Mouse (Mus musculus): Measurements from ENCODE around the gene Avpr1b. TPM values are rescaled to one million over a fixed set of nuclear protein-coding genes. Genes with fewer than 3 reads are reported as not detected.
A peak's percentile ranks its signal among the peaks of the same experiment; 100 is the strongest.
"Not testable (repeated sequence)": the region's sequence is repeated elsewhere in the genome, so short reads cannot be mapped to it uniquely, and the experiment has no call there.

Avpr1b gene
- polyA plus RNA-seq (2014; fragmentation: Nextera tagmentation; extraction: Ambion mirVana), result not detected in 2 replicates

- Histone ChIP-seq H3K4me2 (ENCODE audit: low read length) (peak within 1 kb of the TSS; percentile 11), H3K9ac (ENCODE audit: low read length) (no peak within 1 kb of the TSS), H3K4me3 (ENCODE audit: control insufficient read depth in 1 of 2, insufficient read depth in 1 of 2, low read depth in 1 of 2, low read length in 2 of 2) (no peak within 1 kb of the TSS), H3K4me1 (ENCODE audit: control insufficient read depth in 2 of 2, insufficient read depth in 2 of 2, low read length in 2 of 2) (no peaks in the 10 kb centered on the region; a peak in 1 of 4 replicates), H3K9me3 (ENCODE audit: control insufficient read depth, low read length) (no peaks in the 10 kb centered on the region), H3K27me3 (ENCODE audit: control insufficient read depth, insufficient read depth, low read length) (peaks cover 19% of the 10 kb centered on the region), H3K36me3 (ENCODE audit: control insufficient read depth, insufficient read depth, low read length) (no peaks in the 10 kb centered on the region), H3K27ac (replicated peaks in 1 of 2; ENCODE audit: control insufficient read depth in 1 of 2, insufficient read depth in 1 of 2, low read depth in 2 of 2, low read length in 2 of 2) (no peak within 1 kb of the TSS)
- no peak for ATAC-seq (ENCODE audit: insufficient number of reproducible peaks, insufficient read depth, low FRiP score, low read depth)
- WGBS, result 21% methylated on average over 12 of the region's 12 CpGs
These were observed at the start of gene Avpr1b for GRCm38 (mm10) chr1:131598905-131599304. TSS of gene Avpr1b (plus strand) at chr1:131599239.

GRCm38 (mm10) chr1:131551956-131552355, 47.1 kb upstream of the Avpr1b start:
- no peak for ATAC-seq (ENCODE audit: insufficient number of reproducible peaks, insufficient read depth, low FRiP score, low read depth)
- no peaks in the 10 kb centered on the region for H3K36me3 ChIP-seq (ENCODE audit: control insufficient read depth, insufficient read depth, low read length)
- peaks cover 3 to 11% of the 10 kb centered on the region in 2 experiments; a peak in 3 of 4 replicates for H3K4me1 ChIP-seq (ENCODE audit: control insufficient read depth in 2 of 2, insufficient read depth in 2 of 2, low read length in 2 of 2)
- no peaks in the 10 kb centered on the region for H3K9me3 ChIP-seq (ENCODE audit: control insufficient read depth, low read length)
- H3K4me3 ChIP-seq (ENCODE audit: control insufficient read depth in 1 of 2, insufficient read depth in 1 of 2, low read depth in 1 of 2, low read length in 2 of 2), result no peak overlapping the region
- H3K9ac ChIP-seq (ENCODE audit: low read length), result no peak overlapping the region
- no peak overlapping the region for H3K4me2 ChIP-seq (ENCODE audit: low read length)
- no peaks in the 10 kb centered on the region for H3K27me3 ChIP-seq (ENCODE audit: control insufficient read depth, insufficient read depth, low read length)
- 81% methylated on average over 2 of the region's 2 CpGs for WGBS
- no peak overlapping the region for H3K27ac ChIP-seq (replicated peaks in 1 of 2; ENCODE audit: control insufficient read depth in 1 of 2, insufficient read depth in 1 of 2, low read depth in 2 of 2, low read length in 2 of 2)

DNA sequence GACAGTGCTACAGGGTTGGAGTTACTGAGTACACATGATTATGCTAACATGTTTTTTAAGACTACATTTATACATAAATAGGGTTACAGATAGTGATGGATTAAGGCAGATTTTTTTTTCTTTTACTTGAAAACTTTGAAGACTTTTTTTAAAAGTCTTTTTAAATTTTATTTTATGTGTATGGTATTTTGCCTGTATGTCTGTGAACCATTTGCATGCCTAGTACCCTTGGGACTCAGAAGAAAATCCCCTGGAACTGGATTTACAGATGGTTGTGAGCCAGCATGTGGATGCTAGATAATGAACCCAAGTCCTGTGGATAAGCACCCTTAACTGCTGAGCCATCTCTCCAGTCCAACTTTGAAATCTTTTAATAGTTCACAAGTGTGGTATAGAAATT, 45.6 kb upstream of the Avpr1b start:
- Histone ChIP-seq H3K4me3 (ENCODE audit: control insufficient read depth in 1 of 2, insufficient read depth in 1 of 2, low read depth in 1 of 2, low read length in 2 of 2) (no peak overlapping the region), H3K27me3 (ENCODE audit: control insufficient read depth, insufficient read depth, low read length) (no peaks in the 10 kb centered on the region), H3K27ac (replicated peaks in 1 of 2; ENCODE audit: control insufficient read depth in 1 of 2, insufficient read depth in 1 of 2, low read depth in 2 of 2, low read length in 2 of 2) (no peak overlapping the region), H3K36me3 (ENCODE audit: control insufficient read depth, insufficient read depth, low read length) (no peaks in the 10 kb centered on the region), H3K9ac (ENCODE audit: low read length) (no peak overlapping the region), H3K4me1 (ENCODE audit: control insufficient read depth in 2 of 2, insufficient read depth in 2 of 2, low read length in 2 of 2) (peaks cover 3 to 11% of the 10 kb centered on the region in 2 experiments; a peak in 3 of 4 replicates), H3K4me2 (ENCODE audit: low read length) (no peak overlapping the region), H3K9me3 (ENCODE audit: control insufficient read depth, low read length) (no peaks in the 10 kb centered on the region)
- no peak for ATAC-seq (ENCODE audit: insufficient number of reproducible peaks, insufficient read depth, low FRiP score, low read depth)

- Histone ChIP-seq H3K27ac (replicated peaks in 1 of 2; ENCODE audit: control insufficient read depth in 1 of 2, insufficient read depth in 1 of 2, low read depth in 2 of 2, low read length in 2 of 2) (peak overlapping the region; percentile 70 to 85), H3K4me3 (ENCODE audit: control insufficient read depth in 1 of 2, insufficient read depth in 1 of 2, low read depth in 1 of 2, low read length in 2 of 2) (no peak overlapping the region), H3K9ac (ENCODE audit: low read length) (peak overlapping the region; percentile 58), H3K4me1 (ENCODE audit: control insufficient read depth in 2 of 2, insufficient read depth in 2 of 2, low read length in 2 of 2) (peaks cover 3 to 7% of the 10 kb centered on the region in 2 experiments; a peak in 3 of 4 replicates), H3K4me2 (ENCODE audit: low read length) (peak overlapping the region; percentile 52), H3K27me3 (ENCODE audit: control insufficient read depth, insufficient read depth, low read length) (no peaks in the 10 kb centered on the region), H3K9me3 (ENCODE audit: control insufficient read depth, low read length) (no peaks in the 10 kb centered on the region), H3K36me3 (ENCODE audit: control insufficient read depth, insufficient read depth, low read length) (no peaks in the 10 kb centered on the region)
- ATAC-seq (ENCODE audit: insufficient number of reproducible peaks, insufficient read depth, low FRiP score, low read depth), result peak; percentile 79
- 5% methylated on average over 13 of the region's 13 CpGs for WGBS
These were observed 43.8 kb upstream of the Avpr1b start for GRCm38 (mm10) chr1:131555042-131555812.

GRCm38 (mm10) chr1:131560500-131560899, 38.5 kb upstream of the Avpr1b start:
- H3K9me3 ChIP-seq (ENCODE audit: control insufficient read depth, low read length), result no peaks in the 10 kb centered on the region
- H3K4me2 ChIP-seq (ENCODE audit: low read length), result no peak overlapping the region
- ATAC-seq (ENCODE audit: insufficient number of reproducible peaks, insufficient read depth, low FRiP score, low read depth), result no peak
- H3K4me1 ChIP-seq (ENCODE audit: control insufficient read depth in 2 of 2, insufficient read depth in 2 of 2, low read length in 2 of 2), result no peaks in the 10 kb centered on the region
- no peaks in the 10 kb centered on the region for H3K36me3 ChIP-seq (ENCODE audit: control insufficient read depth, insufficient read depth, low read length)
- H3K27me3 ChIP-seq (ENCODE audit: control insufficient read depth, insufficient read depth, low read length), result no peaks in the 10 kb centered on the region
- H3K4me3 ChIP-seq (ENCODE audit: control insufficient read depth in 1 of 2, insufficient read depth in 1 of 2, low read depth in 1 of 2, low read length in 2 of 2), result no peak overlapping the region
- H3K9ac ChIP-seq (ENCODE audit: low read length), result no peak overlapping the region
- H3K27ac ChIP-seq (replicated peaks in 1 of 2; ENCODE audit: control insufficient read depth in 1 of 2, insufficient read depth in 1 of 2, low read depth in 2 of 2, low read length in 2 of 2), result no peak overlapping the region

DNA sequence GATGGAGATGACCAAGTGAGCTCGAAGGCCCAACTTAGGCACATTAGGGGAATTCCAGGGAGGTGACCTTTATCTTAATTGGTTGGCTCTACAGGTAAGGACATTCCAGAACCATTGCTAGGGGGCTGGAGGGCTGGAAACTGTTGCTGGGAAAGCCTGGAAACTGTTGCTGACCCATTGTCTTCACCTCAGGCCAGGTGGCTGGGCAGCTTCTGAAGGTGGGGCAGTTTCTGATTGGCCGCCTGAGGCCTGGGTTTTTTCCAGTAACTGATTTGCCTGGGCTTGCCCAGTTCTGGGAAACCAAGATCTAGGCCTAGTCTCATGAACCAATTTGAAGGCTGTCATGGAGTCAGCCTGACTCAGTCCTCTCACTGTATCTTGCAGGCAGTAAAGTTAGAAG, 37.0 kb upstream of the Avpr1b start:
- no peak overlapping the region for H3K4me2 ChIP-seq (ENCODE audit: low read length)
- H3K4me1 ChIP-seq (ENCODE audit: control insufficient read depth in 2 of 2, insufficient read depth in 2 of 2, low read length in 2 of 2), result no peaks in the 10 kb centered on the region
- no peak for ATAC-seq (ENCODE audit: insufficient number of reproducible peaks, insufficient read depth, low FRiP score, low read depth)
- H3K27ac ChIP-seq (replicated peaks in 1 of 2; ENCODE audit: control insufficient read depth in 1 of 2, insufficient read depth in 1 of 2, low read depth in 2 of 2, low read length in 2 of 2), result no peak overlapping the region
- no peak overlapping the region for H3K4me3 ChIP-seq (ENCODE audit: control insufficient read depth in 1 of 2, insufficient read depth in 1 of 2, low read depth in 1 of 2, low read length in 2 of 2)
- no peaks in the 10 kb centered on the region for H3K27me3 ChIP-seq (ENCODE audit: control insufficient read depth, insufficient read depth, low read length)
- no peak overlapping the region for H3K9ac ChIP-seq (ENCODE audit: low read length)
- 82% methylated on average over 2 of the region's 2 CpGs for WGBS
- no peaks in the 10 kb centered on the region for H3K9me3 ChIP-seq (ENCODE audit: control insufficient read depth, low read length)
- no peaks in the 10 kb centered on the region for H3K36me3 ChIP-seq (ENCODE audit: control insufficient read depth, insufficient read depth, low read length)

GRCm38 (mm10) chr1:131566056-131566455, 33.0 kb upstream of the Avpr1b start:
- not testable (repeated sequence) for H3K4me2 ChIP-seq (ENCODE audit: low read length); H3K27ac ChIP-seq (replicated peaks in 1 of 2; ENCODE audit: control insufficient read depth in 1 of 2, insufficient read depth in 1 of 2, low read depth in 2 of 2, low read length in 2 of 2)
- WGBS, result 38% methylated on average over 11 of the region's 11 CpGs

DNA sequence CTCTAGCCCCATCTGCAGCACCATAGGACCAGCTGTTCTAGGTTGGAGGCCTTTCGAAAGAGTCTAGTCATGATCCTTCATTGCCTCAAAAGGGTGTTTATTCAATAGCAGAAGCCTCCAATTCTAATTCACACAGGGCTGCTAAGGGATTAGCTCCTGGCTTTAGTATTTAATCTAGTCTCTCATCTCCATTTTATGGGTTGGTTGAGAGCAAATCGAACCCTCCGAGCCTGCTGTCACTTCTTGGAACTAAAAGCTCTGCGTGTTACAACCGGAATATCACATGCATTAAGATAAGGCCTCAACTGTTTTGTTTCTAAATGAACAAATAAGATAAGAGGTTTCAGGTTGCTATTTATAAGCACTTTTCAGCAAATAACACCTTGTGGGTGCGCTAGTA, 29.3 kb upstream of the Avpr1b start:
- no peak overlapping the region for H3K9ac ChIP-seq (ENCODE audit: low read length)
- H3K27me3 ChIP-seq (ENCODE audit: control insufficient read depth, insufficient read depth, low read length), result no peaks in the 10 kb centered on the region
- H3K4me1 ChIP-seq (ENCODE audit: control insufficient read depth in 2 of 2, insufficient read depth in 2 of 2, low read length in 2 of 2), result no peaks in the 10 kb centered on the region
- H3K36me3 ChIP-seq (ENCODE audit: control insufficient read depth, insufficient read depth, low read length), result no peaks in the 10 kb centered on the region
- H3K27ac ChIP-seq (replicated peaks in 1 of 2; ENCODE audit: control insufficient read depth in 1 of 2, insufficient read depth in 1 of 2, low read depth in 2 of 2, low read length in 2 of 2), result no peak overlapping the region
- no peak overlapping the region for H3K4me3 ChIP-seq (ENCODE audit: control insufficient read depth in 1 of 2, insufficient read depth in 1 of 2, low read depth in 1 of 2, low read length in 2 of 2)
- H3K9me3 ChIP-seq (ENCODE audit: control insufficient read depth, low read length), result no peaks in the 10 kb centered on the region
- 53% methylated on average over 6 of the region's 6 CpGs for WGBS
- ATAC-seq (ENCODE audit: insufficient number of reproducible peaks, insufficient read depth, low FRiP score, low read depth), result no peak
- no peak overlapping the region for H3K4me2 ChIP-seq (ENCODE audit: low read length)

More at GRCm38 (mm10) chr1:131566056-131566455, 33.0 kb upstream of the Avpr1b start:
- H3K4me3 ChIP-seq (ENCODE audit: control insufficient read depth in 1 of 2, insufficient read depth in 1 of 2, low read depth in 1 of 2, low read length in 2 of 2); H3K9ac ChIP-seq (ENCODE audit: low read length); H3K36me3 ChIP-seq (ENCODE audit: control insufficient read depth, insufficient read depth, low read length); H3K27me3 ChIP-seq (ENCODE audit: control insufficient read depth, insufficient read depth, low read length); ATAC-seq (ENCODE audit: insufficient number of reproducible peaks, insufficient read depth, low FRiP score, low read depth); H3K9me3 ChIP-seq (ENCODE audit: control insufficient read depth, low read length); H3K4me1 ChIP-seq (ENCODE audit: control insufficient read depth in 2 of 2, insufficient read depth in 2 of 2, low read length in 2 of 2): not testable (repeated sequence)

All from heart, embryonic 14.5 days (tissue).